Mouse (Mus musculus): Measurements from ENCODE around the gene Nmnat1. TPM values are rescaled to one million over a fixed set of nuclear protein-coding genes. Genes with fewer than 3 reads are reported as not detected.

Gene Nmnat1
- polyA plus RNA-seq, 1 experiment from 2014 or later: 12.2 TPM

- Histone ChIP-seq H3K36me3 (replicated peaks; ENCODE audit: control insufficient read depth, insufficient read depth, low read depth, low read length) (no peaks in the 10 kb centered on the region), H3K4me3 (ENCODE audit: low read depth, low read length) (peak within 1 kb of the TSS; percentile 92), H3K27me3 (ENCODE audit: control insufficient read depth, insufficient read depth, low read length) (no peaks in the 10 kb centered on the region), H3K27ac (replicated peaks; ENCODE audit: low read depth, low read length) (peak within 1 kb of the TSS; percentile 98), H3K9me3 (replicated peaks; ENCODE audit: control insufficient read depth, low read length) (no peaks in the 10 kb centered on the region), H3K9ac (replicated peaks; ENCODE audit: low read length) (peak within 1 kb of the TSS; percentile 91), H3K4me1 (ENCODE audit: control insufficient read depth, insufficient read depth, low read length) (no peaks in the 10 kb centered on the region), H3K4me2 (ENCODE audit: low read depth, low read length) (peak within 1 kb of the TSS; percentile 68)
- ATAC-seq (replicated peaks; ENCODE audit: insufficient number of reproducible peaks, low FRiP score, low TSS enrichment, low read depth) (peak; percentile 96), DNase-seq (ENCODE audit: low spot score) (peak; percentile 100)
- under 1% methylated on average over 43 of the region's 50 CpGs for WGBS
These were observed 58.4 kb downstream of the Nmnat1 start, which contains the start of gene Ube4b for GRCm38 (mm10) chr4:149426325-149427199. TSS of gene Ube4b (minus strand) at chr4:149426749.

GRCm38 (mm10) chr4:149425801-149426292 lies 59.2 kb downstream of the Nmnat1 start:
- no peaks in the 10 kb centered on the region for H3K36me3 ChIP-seq (replicated peaks; ENCODE audit: control insufficient read depth, insufficient read depth, low read depth, low read length)
- peak; percentile 81; the same call in 1 of the 2 replicates for ATAC-seq (replicated peaks; ENCODE audit: insufficient number of reproducible peaks, low FRiP score, low TSS enrichment, low read depth)
- under 1% methylated on average over 35 of the region's 35 CpGs for WGBS
- H3K9me3 ChIP-seq (replicated peaks; ENCODE audit: control insufficient read depth, low read length): no peaks in the 10 kb centered on the region
- no peak for DNase-seq (ENCODE audit: low spot score)
- H3K27ac ChIP-seq (replicated peaks; ENCODE audit: low read depth, low read length): peak overlapping the region; percentile 98
- H3K9ac ChIP-seq (replicated peaks; ENCODE audit: low read length): peak overlapping the region; percentile 91
- H3K4me2 ChIP-seq (ENCODE audit: low read depth, low read length): peak overlapping the region; percentile 68
- no peaks in the 10 kb centered on the region for H3K27me3 ChIP-seq (ENCODE audit: control insufficient read depth, insufficient read depth, low read length)
- no peaks in the 10 kb centered on the region for H3K4me1 ChIP-seq (ENCODE audit: control insufficient read depth, insufficient read depth, low read length)
- H3K4me3 ChIP-seq (ENCODE audit: low read depth, low read length): peak overlapping the region; percentile 92

- peak; percentile 54 for DNase-seq (ENCODE audit: low spot score)
- H3K36me3 ChIP-seq (replicated peaks; ENCODE audit: control insufficient read depth, insufficient read depth, low read depth, low read length): no peaks in the 10 kb centered on the region
- H3K4me3 ChIP-seq (ENCODE audit: low read depth, low read length): peak overlapping the region; percentile 92
- no peaks in the 10 kb centered on the region for H3K27me3 ChIP-seq (ENCODE audit: control insufficient read depth, insufficient read depth, low read length)
- H3K4me2 ChIP-seq (ENCODE audit: low read depth, low read length): peak overlapping the region; percentile 74
- H3K27ac ChIP-seq (replicated peaks; ENCODE audit: low read depth, low read length): no peak overlapping the region
- whole genome bisulfite sequencing: under 1% methylated on average over 9 of the region's 9 CpGs
- no peak for ATAC-seq (replicated peaks; ENCODE audit: insufficient number of reproducible peaks, low FRiP score, low TSS enrichment, low read depth)
- H3K9me3 ChIP-seq (replicated peaks; ENCODE audit: control insufficient read depth, low read length): no peaks in the 10 kb centered on the region
- peak overlapping the region; percentile 39 for H3K9ac ChIP-seq (replicated peaks; ENCODE audit: low read length)
- no peaks in the 10 kb centered on the region for H3K4me1 ChIP-seq (ENCODE audit: control insufficient read depth, insufficient read depth, low read length)
These were observed 60.2 kb downstream of the Nmnat1 start for GRCm38 (mm10) chr4:149424755-149425154.

GRCm38 (mm10) chr4:149417854-149418365 lies 67.1 kb downstream of the Nmnat1 start:
- WGBS: 61% methylated on average over 5 of the region's 5 CpGs
- no peak for ATAC-seq (replicated peaks; ENCODE audit: insufficient number of reproducible peaks, low FRiP score, low TSS enrichment, low read depth)
- H3K4me1 ChIP-seq (ENCODE audit: control insufficient read depth, insufficient read depth, low read length): peaks cover 9% of the 10 kb centered on the region

More at GRCm38 (mm10) chr4:149417854-149418365, 67.1 kb downstream of the Nmnat1 start:
- no peak for DNase-seq (ENCODE audit: low spot score)
- no peak overlapping the region for H3K4me3 ChIP-seq (ENCODE audit: low read depth, low read length)
- H3K36me3 ChIP-seq (replicated peaks; ENCODE audit: control insufficient read depth, insufficient read depth, low read depth, low read length): no peaks in the 10 kb centered on the region
- H3K27ac ChIP-seq (replicated peaks; ENCODE audit: low read depth, low read length): no peak overlapping the region
- no peaks in the 10 kb centered on the region for H3K9me3 ChIP-seq (replicated peaks; ENCODE audit: control insufficient read depth, low read length)
- no peaks in the 10 kb centered on the region for H3K27me3 ChIP-seq (ENCODE audit: control insufficient read depth, insufficient read depth, low read length)
- H3K4me2 ChIP-seq (ENCODE audit: low read depth, low read length): no peak overlapping the region
- H3K9ac ChIP-seq (replicated peaks; ENCODE audit: low read length): no peak overlapping the region

Other genes starting within 250 kb of the Nmnat1 start
- 45.1 and 50.1 TPM in 2 replicates for gene Kif1b, start 177.5 kb downstream of the Nmnat1 start, polyA plus RNA-seq (2014; fragmentation: Nextera tagmentation; extraction: Ambion mirVana)
- 54.2 and 54.5 TPM in 2 replicates for gene Ube4b, start 58.5 kb downstream of the Nmnat1 start, polyA plus RNA-seq (2014; fragmentation: Nextera tagmentation; extraction: Ambion mirVana)
- not detected in 2 replicates for gene Rbp7, start 30.2 kb downstream of the Nmnat1 start, polyA plus RNA-seq (2014; fragmentation: Nextera tagmentation; extraction: Ambion mirVana)
- gene Tmem274, start 7.8 kb downstream of the Nmnat1 start, polyA plus RNA-seq (2014; fragmentation: Nextera tagmentation; extraction: Ambion mirVana): not detected in 2 replicates
- gene Lzic, start within 50 bp of the Nmnat1 start, polyA plus RNA-seq (2014; fragmentation: Nextera tagmentation; extraction: Ambion mirVana): 58.5 and 61.2 TPM in 2 replicates
- 68.8 and 70.4 TPM in 2 replicates for gene Ctnnbip1, start 33.0 kb upstream of the Nmnat1 start, polyA plus RNA-seq (2014; fragmentation: Nextera tagmentation; extraction: Ambion mirVana)
- 27.3 and 28.0 TPM in 2 replicates for gene Clstn1, start 101.3 kb upstream of the Nmnat1 start, polyA plus RNA-seq (2014; fragmentation: Nextera tagmentation; extraction: Ambion mirVana)
- gene Pik3cd, start 217.4 kb upstream of the Nmnat1 start, polyA plus RNA-seq (2014; fragmentation: Nextera tagmentation; extraction: Ambion mirVana): 4.2 and 4.5 TPM in 2 replicates